Mouse (Mus musculus) lung, postnatal 14 days (tissue): ENCODE measurements around the gene Htr2a.
A peak's percentile ranks its signal among the peaks of the same experiment; 100 is the strongest.

ENCODE experiments used
- DNase-seq: peaks from one replicate; pipeline ENCODE4 v3.0.0; 2021

Gene Htr2a

DNA sequence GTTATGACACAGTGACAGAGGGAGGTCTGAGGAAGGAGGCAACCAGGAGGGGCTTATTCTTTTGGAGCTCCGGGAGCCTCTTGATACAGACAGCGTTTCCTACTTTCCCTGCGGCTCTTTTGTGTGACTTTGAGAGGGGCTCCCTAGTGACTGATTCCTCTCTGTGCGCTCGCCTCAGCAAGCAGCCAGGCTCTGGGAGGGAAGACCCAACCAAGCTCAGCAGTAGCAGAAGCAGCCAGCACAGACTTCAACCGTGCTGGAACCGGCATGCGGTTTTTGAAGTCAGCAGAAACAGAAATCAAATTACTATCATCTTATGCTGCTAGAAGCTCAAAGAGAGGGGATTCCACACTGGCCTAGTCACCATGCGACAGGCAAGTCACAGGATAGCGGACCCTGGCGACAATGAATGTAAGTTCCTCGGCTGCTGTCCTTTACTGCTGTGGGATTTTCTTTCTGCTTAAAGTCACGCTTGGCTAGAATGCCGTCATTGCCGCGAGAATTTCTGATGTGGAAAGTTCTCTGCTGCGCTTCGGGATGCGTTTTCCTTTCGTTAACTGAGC, at the start of gene Htr2a:
Gene Htr2a (plus strand): TSS at position 22 of the 563 bp plus-strand sequence.
- no peak for DNase-seq

DNA sequence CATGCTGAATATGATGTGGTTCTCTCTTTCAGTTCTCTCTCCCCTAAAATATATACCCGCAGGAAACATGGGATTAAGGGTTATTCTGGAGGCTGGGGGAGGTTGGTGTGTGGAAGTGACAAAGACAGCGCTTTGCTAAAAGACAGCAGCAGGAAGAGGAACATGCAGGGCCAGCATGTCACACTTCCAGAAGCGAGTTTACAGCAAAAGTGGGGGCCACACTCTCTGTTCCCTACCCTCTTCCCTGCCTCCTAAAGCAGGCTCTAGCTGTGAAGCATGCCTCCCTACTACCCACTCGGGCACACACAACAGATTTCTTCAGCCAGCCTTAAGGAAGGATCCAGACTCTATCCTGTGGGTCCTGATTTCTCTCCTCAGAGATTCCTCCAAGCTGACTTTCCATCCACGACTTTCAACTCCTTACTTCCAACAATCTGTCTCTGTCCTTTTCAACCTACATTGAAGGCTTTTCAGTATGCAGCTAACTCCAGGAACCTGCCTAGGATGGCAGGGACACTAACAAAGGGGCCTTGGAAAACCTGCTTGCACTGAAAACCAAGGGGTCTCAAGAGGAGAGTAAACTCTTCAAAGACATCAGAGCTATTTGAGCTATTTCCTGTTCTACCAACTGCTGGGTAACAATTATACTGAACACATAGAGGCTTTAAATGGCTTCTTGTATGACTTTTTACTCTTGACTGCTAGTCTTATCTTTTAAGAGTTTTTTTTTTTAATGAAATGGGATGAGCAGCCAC, 39.1 kb upstream of the Htr2a start:
- no peak for DNase-seq

DNA sequence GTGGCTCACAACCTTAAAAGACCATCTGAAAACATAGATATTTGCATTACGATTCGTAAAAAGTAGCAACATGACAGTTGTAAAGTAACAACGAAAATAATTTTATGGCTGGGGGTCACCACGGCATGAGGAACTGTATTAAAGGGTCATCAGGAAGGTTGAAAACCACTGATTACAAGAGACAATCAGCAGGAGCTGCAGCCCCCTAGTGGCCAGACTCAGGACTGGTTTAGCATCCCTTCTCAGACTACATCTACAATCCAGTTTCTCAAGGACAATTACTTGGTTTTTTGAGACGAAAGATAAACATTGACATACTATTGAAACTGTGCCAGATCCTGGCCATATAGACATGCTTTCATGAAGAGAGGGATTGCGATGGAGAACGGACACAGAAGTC, 38.1 kb upstream of the Htr2a start:
- peak; percentile 69 for DNase-seq

DNA sequence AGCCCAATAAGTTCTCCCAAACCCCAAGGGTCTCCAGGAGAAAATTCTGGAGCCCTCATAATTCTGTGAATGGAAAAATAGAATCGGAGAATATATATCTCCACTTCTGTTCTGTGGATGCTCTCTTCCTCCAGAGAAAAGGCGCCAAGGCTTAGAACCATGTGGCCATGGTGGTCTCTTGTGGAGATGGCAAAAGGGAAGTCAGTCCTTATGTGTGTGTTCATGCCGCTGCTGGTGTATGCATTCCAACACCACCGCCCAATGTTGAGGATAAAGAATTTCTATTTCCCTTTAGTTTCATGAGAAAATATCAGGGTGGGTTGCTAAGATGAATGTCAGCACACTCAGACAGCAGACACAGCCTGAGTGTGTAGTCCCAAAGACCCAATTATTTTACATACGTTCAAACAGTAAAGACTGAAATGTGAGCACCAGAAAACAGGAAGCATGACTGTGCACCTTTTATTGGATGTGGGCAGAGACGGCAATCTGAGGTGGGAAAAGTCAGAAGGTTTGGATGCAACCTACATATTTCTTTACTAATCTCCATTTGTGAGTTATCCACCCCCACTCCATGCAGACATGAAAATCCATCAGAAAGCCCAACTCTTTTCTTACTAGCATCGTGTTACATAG, 37.4 kb upstream of the Htr2a start:
- DNase-seq, result no peak

DNA sequence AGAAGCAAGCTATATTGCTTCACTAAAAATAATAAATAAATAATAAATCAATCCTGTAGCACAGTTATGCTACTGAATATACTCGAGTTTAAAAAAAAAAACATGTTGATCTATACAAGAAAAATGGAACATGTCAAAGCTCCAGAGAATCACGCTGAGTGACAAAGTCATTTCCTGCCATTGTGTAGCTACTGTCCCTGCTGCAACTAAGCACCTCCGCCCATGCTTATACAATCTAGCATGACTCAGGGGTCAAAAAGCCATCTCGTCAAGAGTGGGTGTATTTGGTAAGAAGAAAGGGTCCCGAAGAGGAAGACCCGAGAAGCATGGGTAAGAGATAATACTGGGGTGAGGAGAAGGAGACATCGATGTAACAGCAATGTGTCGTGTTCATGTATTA, 29.3 kb upstream of the Htr2a start:
- peak; percentile 11 for DNase-seq

DNA sequence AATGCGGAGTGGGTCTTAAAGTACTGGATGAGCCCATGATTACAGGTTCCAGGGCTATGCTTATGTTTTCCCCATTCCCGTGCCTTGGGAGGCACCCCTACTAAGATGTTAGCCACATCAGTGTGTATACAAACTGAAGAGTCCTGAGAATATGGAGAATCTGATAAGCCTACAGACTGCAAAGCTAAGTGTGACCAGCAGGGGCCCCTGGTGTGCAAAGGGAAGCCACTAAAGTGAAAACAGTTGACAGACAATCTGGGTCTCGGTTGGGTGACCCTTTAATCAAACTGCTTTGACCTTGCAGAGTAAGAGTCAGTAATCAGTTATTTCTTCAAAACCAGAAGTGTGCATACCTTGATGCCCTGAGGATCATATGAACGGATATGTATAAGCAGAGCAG, 21.8 kb upstream of the Htr2a start:
- DNase-seq, result peak; percentile 18

DNA sequence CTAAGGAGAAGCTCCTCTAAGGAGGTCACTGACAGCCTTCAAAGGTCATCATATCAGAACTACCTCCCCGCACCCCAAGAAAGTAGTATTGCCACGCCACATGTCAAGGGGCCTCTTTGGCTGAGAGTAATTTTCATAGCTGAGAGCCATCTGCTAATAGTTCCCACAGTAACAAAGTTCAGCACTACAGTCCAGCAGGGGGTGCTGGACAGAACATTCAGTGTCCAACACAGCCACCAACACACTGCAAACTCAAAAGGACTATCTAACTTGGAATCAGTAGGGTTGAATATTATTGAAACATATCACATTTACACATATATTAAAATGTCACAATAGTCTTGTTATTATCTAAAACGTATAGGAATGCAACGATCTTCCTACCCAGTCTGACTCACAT, 2.6 kb upstream of the Htr2a start:
- DNase-seq, result no peak

DNA sequence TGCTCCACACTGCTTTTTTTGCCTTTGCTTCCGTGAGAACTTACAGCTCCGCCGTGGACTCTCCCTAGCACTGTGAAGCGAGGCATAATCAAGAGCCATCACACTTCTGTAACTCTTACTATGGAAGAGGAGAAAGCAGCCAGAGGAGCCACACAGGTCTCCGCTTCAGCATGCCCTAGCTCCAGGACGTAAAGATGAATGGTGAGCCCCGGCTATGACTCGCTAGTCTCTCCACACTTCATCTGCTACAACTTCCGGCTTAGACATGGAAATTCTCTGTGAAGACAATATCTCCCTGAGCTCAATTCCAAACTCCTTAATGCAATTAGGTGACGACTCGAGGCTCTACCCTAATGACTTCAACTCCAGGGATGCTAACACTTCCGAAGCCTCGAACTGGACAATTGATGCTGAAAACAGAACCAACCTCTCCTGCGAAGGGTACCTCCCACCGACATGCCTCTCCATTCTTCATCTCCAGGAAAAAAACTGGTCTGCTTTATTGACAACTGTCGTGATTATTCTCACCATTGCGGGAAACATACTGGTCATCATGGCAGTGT, 1.1 kb downstream of the Htr2a start:
- DNase-seq, result no peak

DNA sequence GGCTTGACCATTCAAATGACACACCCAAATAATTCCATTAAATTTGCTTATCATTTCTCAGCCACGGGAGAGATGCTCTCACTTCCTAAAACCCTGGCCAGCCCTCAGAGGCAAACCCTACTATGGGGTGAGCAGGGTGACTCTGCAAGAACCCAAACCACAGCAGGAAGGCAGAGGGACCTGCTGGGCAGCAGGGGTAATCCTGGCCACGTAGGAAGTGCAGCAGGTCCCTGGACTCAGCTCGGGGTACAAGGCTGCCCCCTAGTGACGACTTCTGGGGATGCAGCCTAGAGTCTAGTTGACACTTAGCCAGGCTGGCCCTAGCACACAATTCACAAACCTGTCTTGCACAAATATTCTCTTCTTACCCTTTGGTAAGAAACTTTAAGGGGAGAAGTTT, 2.7 kb downstream of the Htr2a start:
- DNase-seq, result peak; percentile 85

DNA sequence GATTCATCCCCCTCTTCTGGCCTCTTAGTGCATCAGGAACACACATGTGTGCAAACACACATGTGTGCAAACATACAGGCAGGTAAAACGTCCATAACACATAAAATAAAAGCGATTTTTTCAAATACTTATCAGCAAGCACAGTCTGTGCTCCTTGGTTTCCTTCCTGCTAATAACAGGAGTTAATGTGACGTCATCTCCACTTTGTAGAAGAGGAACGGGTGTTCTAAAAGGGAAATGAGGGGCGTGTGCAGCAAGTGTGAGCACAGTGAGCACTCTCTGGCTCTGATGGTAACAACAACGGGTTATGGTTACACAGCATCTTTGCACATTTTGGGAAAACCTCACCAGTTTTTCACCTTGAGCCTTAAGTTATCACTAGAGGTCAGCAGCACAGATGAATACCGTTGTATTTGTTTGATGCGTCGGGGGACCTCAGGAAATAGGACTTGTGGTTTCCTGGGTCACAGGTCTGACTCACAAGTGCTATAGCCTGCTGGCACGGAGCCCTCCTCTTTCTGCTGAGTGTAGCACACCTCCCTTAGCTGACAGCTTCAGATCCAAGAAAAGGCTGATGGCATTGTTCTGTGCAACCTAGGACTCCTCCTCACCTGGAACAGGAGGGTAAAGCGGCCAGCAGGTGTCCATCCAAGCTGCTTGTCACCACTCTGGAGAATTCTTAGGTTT, 5.6 kb downstream of the Htr2a start:
- peak; percentile 35 for DNase-seq

DNA sequence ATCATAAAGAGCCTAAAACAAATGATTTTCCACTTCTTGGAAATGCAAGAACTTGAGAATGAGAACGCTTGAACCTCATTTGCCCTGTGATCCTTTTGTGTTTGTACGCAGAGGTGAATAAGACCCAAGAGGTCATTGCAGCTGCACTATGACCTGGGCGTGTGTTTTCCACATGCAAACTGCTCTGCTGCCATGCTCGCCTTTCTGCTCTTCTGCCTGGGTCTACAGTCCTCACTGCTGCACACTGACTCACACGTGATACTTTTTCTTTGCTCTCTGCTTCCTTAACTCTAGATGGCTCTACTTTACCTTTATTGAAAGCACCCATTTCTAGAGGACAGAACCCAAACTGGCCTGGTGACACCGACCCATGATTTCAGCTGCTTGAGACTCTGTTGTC, 9.4 kb downstream of the Htr2a start:
- DNase-seq, result no peak

DNA sequence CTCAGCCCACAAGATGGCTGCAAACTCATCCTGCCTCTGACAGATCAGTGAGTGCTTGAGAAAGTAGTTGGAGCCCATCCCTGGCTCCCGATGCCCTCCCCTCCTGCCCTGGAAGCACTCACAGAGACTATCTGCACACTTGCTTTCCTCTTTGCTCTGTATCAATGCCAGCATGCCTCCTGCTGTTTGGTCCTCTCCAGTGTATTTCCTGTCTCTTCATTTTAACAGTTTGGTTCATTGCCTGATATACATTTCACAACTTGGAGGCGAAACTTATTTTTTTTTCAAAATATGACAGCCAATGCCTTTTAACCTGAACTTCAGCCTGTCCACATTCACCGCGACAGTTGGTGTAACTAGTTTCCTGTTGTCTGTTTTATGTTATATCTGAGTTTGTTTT, 11.0 kb downstream of the Htr2a start:
- DNase-seq, result no peak

DNA sequence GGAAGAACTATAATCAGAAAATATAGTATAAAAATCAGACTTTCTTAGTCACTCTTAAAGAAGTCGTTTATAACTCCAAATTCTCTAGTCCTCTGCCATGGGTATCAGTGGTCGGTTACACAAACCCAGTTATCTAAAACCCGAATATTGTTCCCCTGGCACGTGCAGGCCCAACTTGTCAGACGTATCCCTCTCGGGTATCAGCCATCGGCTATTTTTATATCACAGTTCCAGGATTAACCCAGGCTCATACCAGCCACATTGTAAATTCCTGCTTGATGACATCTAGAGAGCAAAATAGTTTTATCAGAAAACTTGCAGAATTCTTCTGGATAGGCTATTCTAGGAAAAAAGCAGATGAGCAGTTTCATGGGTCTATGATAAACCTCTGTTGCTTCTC, 16.6 kb downstream of the Htr2a start:
- no peak for DNase-seq

DNA sequence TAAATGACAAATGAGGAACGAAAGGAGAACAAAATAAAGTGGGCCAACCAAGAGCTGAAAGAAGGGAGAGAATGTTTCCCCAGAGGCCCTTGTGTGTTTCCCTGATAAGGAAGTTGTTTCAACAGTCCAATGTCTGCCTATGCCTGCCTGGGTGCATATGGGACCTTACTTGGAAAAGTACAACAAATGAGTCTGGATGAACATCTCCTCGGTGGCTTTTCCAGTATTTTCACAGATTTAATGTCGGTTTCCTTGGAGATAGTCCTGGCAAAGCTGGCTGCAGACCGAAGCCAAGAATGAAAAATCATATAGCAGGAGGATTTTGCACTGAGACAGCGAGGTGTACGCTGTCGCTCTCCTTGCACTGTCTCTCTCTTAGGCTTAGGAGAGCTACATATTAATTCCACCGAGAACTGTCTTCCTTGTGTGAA, 18.8 kb downstream of the Htr2a start:
- DNase-seq, result no peak

DNA sequence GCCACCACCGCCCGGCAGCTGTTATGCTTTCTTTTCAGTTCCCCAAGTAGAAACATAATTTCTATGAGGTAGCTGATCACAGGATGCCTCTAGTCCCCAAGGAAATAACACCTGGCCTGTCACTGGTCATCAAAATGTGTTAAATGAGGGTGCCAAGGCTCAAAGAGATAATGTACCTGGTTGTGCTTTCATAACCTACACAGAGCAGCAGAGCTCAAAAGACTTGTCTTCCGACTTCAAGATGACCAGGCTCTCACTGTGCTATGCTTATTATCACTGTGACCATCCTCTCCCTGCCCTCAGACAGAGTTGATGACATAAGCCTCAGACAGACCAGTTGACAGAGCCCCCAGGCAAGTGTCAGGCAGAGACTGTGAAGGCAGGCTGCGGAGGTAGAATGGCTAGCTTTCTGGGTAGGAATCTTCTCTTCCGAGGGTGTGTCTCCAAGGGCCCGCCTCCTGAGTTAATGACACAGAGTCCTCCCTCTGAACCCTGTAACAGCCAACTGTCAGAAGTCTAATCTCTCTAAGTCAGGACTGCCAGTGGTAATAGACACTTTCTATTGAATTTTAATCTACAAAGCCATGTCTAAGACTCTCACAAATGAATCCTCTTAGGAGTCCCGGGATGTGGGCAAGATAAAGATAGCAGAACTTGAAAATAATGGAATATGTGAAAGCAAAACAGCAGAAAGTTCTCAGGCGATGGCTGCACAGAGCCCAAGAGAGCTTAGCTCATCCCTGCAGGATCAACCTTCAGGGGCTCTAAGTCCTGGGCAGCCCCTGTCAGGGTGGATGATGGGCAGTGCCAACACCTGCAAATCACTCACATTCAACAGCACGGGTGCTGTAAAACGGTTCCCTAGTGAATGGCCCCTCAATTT, 31.7 kb downstream of the Htr2a start:
- DNase-seq, result no peak

DNA sequence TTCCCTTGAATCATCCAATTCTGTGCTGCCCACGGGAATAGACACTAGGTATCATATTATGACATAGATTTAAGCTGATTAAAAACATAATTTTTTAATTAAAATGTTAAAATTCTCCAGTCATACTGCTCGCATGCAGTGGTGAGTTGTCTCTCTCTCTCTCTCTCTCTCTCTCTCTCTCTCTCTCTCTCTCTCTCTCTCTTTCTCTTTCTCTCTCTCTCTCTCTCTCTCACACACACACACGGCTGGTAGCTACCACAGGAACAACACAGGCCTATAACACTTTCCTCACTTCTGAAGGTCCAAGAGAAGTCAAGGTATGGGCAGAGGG, 32.3 kb downstream of the Htr2a start:
- DNase-seq, result no peak

DNA sequence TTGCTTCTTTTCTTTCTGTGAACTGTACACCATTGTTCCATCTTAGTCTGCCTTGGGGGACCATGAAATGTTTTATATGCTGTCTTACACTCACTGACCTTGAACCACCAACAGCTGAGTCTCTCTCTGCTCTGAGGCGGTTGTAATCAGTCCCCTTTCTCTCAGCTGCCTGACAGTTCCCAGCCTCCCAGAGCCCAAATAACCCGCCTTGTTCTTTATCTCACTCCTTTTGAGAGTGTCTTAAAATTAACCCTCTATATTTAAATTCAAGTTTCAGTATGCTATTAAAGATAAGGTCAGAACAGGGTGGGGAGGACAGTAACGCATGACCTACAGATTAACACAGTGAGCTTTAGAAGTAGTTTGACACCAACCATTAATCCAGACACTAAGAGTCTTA, 32.9 kb downstream of the Htr2a start:
- DNase-seq, result no peak

DNA sequence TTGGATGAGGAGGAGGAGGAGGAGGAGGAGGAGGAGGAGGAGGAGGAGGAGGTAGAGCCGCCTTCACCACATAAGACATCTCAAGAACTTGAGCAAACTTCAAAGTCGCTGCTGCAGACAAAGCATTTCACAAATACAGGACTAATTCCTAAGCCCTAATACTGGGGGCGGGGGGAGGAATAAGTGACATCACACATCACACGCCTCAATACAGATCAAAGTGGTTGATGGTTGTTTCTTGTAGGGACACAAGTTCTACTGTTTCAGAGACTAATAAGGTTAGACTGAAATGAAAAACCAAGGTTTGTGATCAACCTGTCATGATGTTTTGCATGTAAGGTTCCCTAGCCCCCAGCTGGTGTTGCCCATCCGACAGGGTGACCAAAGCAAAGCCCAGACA, 39.2 kb downstream of the Htr2a start:
- DNase-seq, result no peak

DNA sequence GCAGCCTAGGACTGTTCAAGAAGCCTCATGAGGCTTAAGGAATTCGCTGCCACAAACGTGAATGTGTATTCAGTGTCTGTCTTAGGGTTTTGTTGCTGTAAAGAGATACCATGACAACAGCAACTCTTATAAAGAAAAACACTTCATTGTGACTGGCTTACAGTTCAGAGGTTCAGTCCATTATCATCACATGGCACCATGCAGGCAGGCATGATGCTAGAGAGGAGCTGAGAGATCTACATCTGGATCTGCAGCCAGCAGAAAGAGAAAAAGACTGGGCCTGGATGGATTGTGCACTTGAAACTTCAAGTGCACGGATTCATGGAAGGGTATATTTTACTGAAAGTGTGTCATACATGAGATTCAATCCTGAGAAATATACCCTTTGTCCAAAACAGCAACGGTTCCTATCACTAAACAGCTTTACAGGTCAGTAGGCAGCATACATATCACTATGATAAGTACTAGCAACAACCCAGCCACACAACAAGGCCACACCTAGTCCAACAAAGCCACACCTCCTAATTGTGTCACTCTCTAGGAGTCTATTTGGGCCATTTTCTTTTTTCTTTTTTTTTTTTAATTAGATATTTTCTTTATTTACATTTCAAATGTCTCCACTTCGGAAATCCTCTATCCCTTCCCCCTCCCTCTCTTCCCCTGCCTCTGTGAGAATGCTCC, 43.8 kb downstream of the Htr2a start:
- no peak for DNase-seq

DNA sequence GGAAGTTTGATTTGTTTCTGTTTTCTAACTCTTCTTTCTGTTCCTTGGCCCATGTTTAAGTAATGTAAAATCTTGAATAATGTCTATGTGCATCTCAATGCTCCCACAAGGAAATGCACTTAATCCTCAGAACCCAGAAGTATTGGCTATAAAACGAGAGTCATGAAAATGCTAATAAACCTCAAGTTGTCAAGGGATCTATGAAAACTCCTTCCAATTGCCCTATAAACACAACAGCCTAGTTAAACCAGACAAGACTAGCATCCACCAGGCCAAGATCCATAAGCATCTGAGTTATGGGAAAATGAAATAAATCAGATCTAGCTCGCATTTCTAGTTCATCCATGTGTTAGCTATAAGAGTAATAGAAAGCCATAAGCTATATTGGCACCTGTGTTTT, 51.3 kb downstream of the Htr2a start:
- DNase-seq, result no peak

DNA sequence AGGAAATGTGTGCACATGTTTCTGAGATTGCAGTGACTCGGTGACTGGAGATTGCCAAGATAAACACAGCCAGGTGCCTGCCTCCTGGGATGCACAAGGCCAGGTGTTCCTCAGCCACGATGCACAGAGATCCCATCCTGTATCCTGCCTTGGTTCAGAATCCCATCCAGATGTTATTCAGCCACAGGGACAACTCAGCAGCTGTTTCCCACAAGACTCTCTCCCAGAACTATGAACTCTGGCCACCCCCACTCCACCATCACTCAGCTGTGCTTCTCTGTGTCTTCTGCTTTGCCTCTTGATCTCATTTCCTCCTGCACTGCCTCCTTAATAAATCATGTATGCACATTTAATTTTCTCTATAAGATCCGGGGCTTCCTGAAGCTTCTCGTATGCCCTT, 56.1 kb downstream of the Htr2a start:
- no peak for DNase-seq

DNA sequence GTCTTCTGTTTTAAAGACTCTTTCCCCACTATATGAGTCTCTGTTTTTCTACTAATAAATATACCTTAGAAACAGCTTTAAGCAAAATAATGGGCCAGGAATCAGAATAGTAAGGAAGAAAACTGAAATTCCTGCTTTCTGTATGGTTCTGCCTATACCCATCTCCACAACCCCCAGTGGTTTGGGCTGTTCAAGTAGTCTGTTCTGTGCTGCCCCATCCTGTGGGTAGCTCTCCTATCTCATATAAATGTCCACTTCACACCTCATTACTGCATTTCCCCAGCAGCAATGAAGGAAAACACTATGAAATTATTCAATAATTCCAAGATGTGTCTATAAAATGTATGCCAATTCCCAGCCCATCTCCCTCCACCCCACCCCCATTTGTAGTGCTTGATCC, 56.8 kb downstream of the Htr2a start:
- no peak for DNase-seq
